Mouse (Mus musculus) heart, adult 2 months (tissue): ENCODE data around the gene Mdfi.

Experiments used
- CTCF ChIP-seq: fragments of 200-600 bp; IDR thresholded peaks from 2 replicates; pipeline ENCODE4 v1.8.1; 2022; ENCODE audit warnings: antibody characterized with exemption, mild to moderate bottlenecking, moderate library complexity
- POLR2A ChIP-seq: fragments of 200-500 bp; IDR thresholded peaks from 2 replicates; pipeline ENCODE4 v1.6.1; 2011; ENCODE audit warnings: mild to moderate bottlenecking, low read depth, low read length, control low read depth; ENCODE audit not compliant: insufficient read depth

DNA sequence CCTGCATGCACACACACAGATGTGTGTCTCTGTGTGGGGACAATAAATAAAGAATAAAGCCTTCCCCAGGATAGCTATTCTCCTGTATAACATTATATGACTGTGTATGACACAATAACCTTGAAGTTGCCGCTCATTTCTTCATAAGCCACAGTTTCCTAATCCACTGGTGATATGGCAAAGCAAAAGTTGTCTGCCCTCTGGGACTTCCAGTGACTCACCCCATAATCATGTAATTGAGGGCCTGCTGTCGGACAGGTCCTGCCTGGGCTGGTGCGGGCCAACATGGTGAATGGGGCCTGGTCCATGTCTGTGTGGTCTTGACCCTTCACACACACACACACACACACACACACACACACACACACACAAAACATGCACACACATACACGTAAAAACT is 19.3 kb upstream of the Mdfi start:
- TF ChIP-seq POLR2A: no peak
- no peak for TF ChIP-seq CTCF
